Mouse (Mus musculus): Measurements from ENCODE around the gene Loxl4.

DNA sequence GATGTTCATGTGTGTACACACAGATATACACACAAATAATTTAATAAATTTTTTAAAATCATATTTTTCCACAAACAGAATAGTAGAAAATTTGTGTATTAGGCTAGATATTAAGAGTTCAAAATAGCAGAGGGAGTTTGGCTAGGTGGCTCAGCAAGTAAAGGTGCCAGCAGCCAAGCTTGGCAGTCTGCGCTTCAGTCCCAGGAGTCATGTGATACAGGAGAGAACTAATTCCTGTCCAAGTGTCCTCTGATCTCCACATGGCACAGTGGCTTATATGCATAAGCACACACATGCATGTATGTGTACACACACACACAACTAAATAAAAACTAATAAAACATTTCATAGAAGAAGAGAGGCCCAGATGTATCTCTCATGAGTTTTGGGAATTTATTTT, 50.6 kb downstream of the Loxl4 start:
- TF ChIP-seq CTCF (IDR thresholded peaks at IDR 0.05; ENCODE audit: borderline replicate concordance, extremely low read depth, insufficient read depth, insufficient read length) (no peak), POLR2A (IDR thresholded peaks at IDR 0.05; ENCODE audit: borderline replicate concordance, extremely low read depth, insufficient read depth, insufficient read length, poor library complexity, severe bottlenecking) (no peak)
